Mouse (Mus musculus) forebrain, embryonic 11.5 days (tissue): Measurements from ENCODE around the gene Chst14. TPM values are rescaled to one million over a fixed set of nuclear protein-coding genes. Genes with fewer than 3 reads are reported as not detected.

Experiments used
- ATAC-seq: fragments of 200-750 bp; cut with Nextera tagmentation; replicated peaks from 2 replicates; pipeline ENCODE4 v1.8.0; 2017; ENCODE audit warnings: moderate TSS enrichment; ENCODE audit not compliant: low FRiP score
- DNase-seq: peaks from one replicate; pipeline ENCODE4 v3.0.0-alpha.2; 2017; ENCODE audit warnings: low spot score
- H3K27ac ChIP-seq: fragments of 300-500 bp; sonication (generic); 2 replicates; pipeline ENCODE4 v1.5.1; 2014; ENCODE audit warnings: low read depth, low read length
- H3K27me3 ChIP-seq: fragments of 300-500 bp; sonication (generic); 2 replicates; pipeline ENCODE4 v1.6.1; 2014; ENCODE audit warnings: mild to moderate bottlenecking, low read length, mixed read lengths; ENCODE audit not compliant: control insufficient read depth, insufficient read depth
- H3K36me3 ChIP-seq: fragments of 300-500 bp; sonication (generic); 2 replicates; pipeline ENCODE4 v1.6.1; 2014; ENCODE audit warnings: mild to moderate bottlenecking, low read length, moderate library complexity, mixed read lengths; ENCODE audit not compliant: control insufficient read depth, insufficient read depth
- H3K4me1 ChIP-seq: fragments of 300-500 bp; sonication (generic); replicated peaks from 2 replicates; pipeline ENCODE4 v1.6.1; 2014; ENCODE audit warnings: low read length, mixed read lengths; ENCODE audit not compliant: control insufficient read depth, insufficient read depth
- H3K4me2 ChIP-seq: fragments of 300-500 bp; sonication (generic); 2 replicates; pipeline ENCODE4 v1.6.1; 2014; ENCODE audit warnings: low read depth, mild to moderate bottlenecking, low read length, moderate library complexity, mixed read lengths; ENCODE audit not compliant: severe bottlenecking
- H3K4me3 ChIP-seq: fragments of 300-500 bp; sonication (generic); 2 replicates; pipeline ENCODE4 v1.5.1; 2014; ENCODE audit warnings: low read depth, low read length
- H3K9ac ChIP-seq: fragments of 300-500 bp; sonication (generic); 2 replicates; pipeline ENCODE4 v1.6.1; 2014; ENCODE audit warnings: low read length
- H3K9me3 ChIP-seq: fragments of 300-500 bp; sonication (generic); 2 replicates; pipeline ENCODE4 v1.6.1; 2016; ENCODE audit warnings: low read length, mixed read lengths; ENCODE audit not compliant: control insufficient read depth
- WGBS: fragments of 180-500 bp; shearing (Covaris S2); extraction: QIAGEN DNeasy Blood & Tissue Kit; methylation state at CpG from one replicate; pipeline ENCODE4 v1.1.7; 2014; 5-methylcytosine and 5-hydroxymethylcytosine counted together
- polyA plus RNA-seq: library from polyadenylated mRNA; unstranded; fragments of >200 nt; fragmentation: Nextera tagmentation; extraction: Ambion mirVana; gene quantifications from 2 replicates; pipeline ENCODE4 v1.2.1, GENCODE M21; 2014

The Chst14 gene
- polyA plus RNA-seq, 1 experiment from 2014 or later = 15.7 TPM

DNA sequence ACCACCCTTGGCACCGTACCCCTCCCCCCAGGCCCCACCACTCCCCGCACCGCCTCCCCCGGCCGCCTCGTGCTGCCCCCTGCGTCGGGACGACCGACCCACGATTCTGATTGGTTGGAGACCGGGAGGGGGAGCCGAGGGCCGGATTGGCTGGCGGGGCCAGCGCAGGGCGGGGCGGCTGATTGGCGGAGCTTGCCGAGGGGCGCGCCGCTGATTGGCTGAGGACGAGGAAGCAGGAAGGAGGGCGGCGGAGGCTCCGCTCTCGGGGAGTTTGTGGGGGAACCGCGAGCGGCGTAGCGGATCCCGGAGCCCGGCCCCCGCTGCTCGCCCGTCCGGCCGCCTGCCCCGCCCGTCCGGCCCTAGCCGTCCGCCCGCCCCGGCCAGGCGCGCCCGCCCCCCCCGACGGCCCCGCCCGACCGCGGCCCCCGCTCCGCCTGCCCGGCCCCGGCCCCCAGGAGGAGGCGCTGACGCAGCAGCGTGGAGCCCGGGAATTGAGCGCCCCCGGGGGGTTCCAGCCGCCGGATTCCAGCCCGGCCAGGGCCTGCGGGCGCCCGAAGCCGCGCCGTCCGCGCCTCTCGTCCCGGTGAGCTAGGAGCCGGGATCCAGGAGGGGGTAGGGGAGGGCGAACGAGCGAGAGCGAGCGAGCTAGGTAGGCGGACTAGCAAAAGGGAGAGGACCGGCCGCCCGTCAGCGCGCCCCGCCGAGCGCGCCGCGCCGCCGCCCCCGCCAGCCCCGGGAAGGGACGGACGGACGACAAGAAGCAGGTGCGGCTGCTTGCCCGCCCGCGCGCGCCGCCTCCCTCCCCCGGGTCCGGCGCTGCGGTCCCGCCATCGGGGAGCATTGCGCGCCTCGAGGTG lies 24.9 kb upstream of the Chst14 start:
- Histone ChIP-seq H3K27ac (0 out of 2 replicates have a peak overlapping the region, but pooled peaks have one; percentile 57), H3K4me2 (peak overlapping the region; percentile 99), H3K9me3 (no peaks in the 10 kb centered on the region), H3K36me3 (no peaks in the 10 kb centered on the region), H3K27me3 (peaks cover 38% of the 10 kb centered on the region), H3K4me1 (peaks cover 32% of the 10 kb centered on the region), H3K9ac (peak overlapping the region; percentile 81), H3K4me3 (peak overlapping the region; percentile 91)
- ATAC-seq = peak; percentile 93
- under 1% methylated on average over 89 of the region's 120 CpGs for WGBS
- DNase-seq = peak; percentile 99

DNA sequence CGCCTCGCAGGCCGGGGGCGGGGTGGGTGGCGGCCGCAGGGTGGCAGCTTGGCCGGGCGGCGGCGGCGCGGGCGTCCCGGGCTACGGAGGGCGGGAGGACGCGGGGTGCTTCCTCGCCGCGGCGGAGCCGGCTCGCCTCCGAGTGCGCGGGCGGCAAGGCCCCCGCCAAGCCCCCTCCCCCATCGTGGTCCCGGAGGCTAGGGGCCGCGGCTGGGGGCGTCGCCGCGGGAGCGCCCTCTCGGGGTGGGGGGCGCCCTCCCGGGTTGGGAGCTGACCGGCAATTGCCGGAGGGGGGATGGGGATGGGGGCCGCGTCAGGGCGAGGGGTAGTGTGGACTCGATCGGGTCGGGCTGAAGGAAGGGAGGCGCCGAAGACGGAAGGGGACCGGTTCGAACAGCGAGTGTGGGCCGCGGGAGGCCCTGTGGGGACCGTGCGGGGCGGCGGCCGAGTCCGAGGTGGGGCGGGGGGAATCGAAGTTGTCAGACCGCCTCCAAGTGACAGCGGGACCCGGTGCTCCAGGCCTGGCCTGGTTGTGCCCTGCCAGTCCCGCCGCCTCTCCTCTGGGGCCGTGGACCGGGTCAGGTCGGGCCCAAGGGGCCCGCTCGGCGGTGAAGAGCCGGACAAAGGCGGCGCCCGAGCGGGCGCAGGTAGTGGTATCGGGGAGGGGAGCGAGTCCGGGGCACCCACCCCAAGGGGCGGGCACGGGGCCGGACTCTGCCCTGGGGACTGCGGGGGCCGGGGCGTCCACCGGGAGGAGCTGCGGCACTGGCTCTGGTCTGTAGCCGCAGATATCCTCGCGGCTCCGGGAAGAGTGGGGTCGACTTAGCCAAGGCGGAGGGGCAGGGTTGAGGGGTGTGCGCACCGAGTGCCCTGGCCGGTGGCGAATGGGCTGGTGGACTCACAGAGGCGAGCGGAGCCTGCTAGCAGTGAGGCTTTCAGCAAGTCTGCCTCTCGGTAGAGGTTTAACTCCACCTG lies 24.0 kb upstream of the Chst14 start:
- Histone ChIP-seq H3K27me3 (peaks cover 29% of the 10 kb centered on the region), H3K27ac (0 out of 2 replicates have a peak overlapping the region, but pooled peaks have one; percentile 57), H3K9me3 (no peaks in the 10 kb centered on the region), H3K36me3 (no peaks in the 10 kb centered on the region), H3K4me3 (peak overlapping the region; percentile 91), H3K9ac (peak overlapping the region; percentile 81), H3K4me2 (peak overlapping the region; percentile 99), H3K4me1 (peaks cover 22% of the 10 kb centered on the region)
- DNase-seq = peak; percentile 81
- under 1% methylated on average over 90 of the region's 106 CpGs for WGBS
- peak; percentile 22 for ATAC-seq

DNA sequence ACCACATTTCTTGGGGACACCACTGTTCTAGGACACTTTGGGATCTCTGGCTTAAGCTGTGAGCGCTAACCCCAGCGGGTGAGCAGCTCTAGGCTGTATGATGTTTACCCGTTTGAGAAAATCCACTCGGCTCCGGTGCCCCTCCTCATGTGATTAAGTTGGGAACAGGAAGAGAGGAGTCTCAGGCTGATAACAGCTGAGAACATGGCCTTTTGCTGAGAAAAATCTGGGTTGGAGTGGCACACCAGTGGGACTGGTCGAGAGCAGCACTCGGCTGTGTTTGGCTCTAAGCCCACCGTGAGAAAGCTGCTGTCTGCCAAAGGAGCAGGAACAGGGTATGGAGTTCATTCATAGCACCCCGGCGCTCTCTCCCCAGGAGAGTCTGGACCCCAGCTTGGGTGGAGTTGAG lies 23.0 kb upstream of the Chst14 start:
- ATAC-seq (no peak), DNase-seq (no peak)
- Histone ChIP-seq H3K4me3 (peak overlapping the region; percentile 91), H3K9ac (peak overlapping the region; percentile 16; the same call in 1 of the 2 replicates), H3K9me3 (no peaks in the 10 kb centered on the region), H3K27ac (no peak overlapping the region), H3K36me3 (no peaks in the 10 kb centered on the region), H3K27me3 (peaks cover 19% of the 10 kb centered on the region), H3K4me1 (peaks cover 14% of the 10 kb centered on the region), H3K4me2 (peak overlapping the region; percentile 99; the same call in 1 of the 2 replicates)
- WGBS = 13% methylated on average over 10 of the region's 10 CpGs

DNA sequence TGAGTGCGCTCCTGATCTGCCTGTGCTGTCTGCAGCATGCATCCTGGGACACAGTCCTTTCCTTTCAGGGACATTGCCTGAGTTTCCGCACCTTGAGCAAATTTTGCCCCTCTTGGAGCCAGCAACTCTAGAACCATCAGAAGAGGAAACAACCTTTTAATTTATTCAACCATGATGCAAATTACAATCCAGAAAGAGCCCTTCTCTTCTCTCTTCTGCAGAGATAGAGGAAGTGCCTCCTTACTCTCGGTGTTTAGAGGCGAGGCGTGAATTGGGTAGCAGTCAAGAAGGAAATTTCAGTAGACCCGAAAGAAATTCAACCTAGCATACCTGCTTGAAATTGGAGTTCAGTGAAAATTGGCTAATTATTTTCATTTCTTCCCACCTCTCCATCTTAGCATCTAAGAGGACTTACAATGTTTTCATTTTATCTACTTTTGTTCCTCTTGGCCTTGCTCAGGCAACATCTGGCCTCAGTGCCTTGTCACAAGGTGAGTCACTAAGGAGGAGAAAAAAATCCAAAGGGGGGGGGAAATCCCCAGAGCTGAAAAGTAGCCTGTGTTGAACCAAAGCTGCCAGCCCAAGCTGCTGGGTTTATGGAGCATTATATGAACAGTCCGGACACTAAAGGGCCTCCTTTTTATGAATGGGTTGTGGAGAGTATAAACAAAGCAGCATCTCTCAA lies 20.7 kb upstream of the Chst14 start:
- 86% methylated on average over 7 of the region's 7 CpGs for WGBS
- H3K36me3 ChIP-seq = no peaks in the 10 kb centered on the region
- H3K9ac ChIP-seq = no peak overlapping the region
- H3K4me1 ChIP-seq = peaks cover 11% of the 10 kb centered on the region
- no peak overlapping the region for H3K4me3 ChIP-seq
- no peak for ATAC-seq
- no peaks in the 10 kb centered on the region for H3K27me3 ChIP-seq
- H3K9me3 ChIP-seq = no peaks in the 10 kb centered on the region
- DNase-seq = no peak
- H3K4me2 ChIP-seq = no peak overlapping the region
- no peak overlapping the region for H3K27ac ChIP-seq

DNA sequence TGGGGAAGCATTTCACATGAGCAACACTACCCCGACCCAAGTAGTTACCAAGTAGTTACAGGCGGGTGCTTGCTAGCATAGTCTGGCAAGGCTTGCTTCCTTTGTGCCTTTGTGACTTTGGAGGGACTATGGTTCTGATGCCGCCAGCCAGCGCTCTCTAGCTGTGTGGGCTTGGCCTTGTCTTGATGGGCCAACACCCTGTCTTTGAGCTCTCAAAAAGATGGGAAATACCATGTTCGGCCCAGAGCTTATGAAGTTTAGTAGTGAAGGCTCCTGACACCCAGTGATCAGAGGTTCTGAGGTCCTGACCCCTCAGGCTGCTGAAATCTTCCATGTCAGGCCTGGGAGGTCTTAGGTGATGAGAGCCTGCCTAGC lies 20.2 kb upstream of the Chst14 start:
- Histone ChIP-seq H3K27ac (no peak overlapping the region), H3K4me1 (peaks cover 11% of the 10 kb centered on the region), H3K9ac (no peak overlapping the region), H3K36me3 (no peaks in the 10 kb centered on the region), H3K9me3 (no peaks in the 10 kb centered on the region), H3K4me3 (no peak overlapping the region), H3K4me2 (no peak overlapping the region), H3K27me3 (no peaks in the 10 kb centered on the region)
- 78% methylated on average over 5 of the region's 5 CpGs for WGBS
- DNase-seq (no peak), ATAC-seq (no peak)

DNA sequence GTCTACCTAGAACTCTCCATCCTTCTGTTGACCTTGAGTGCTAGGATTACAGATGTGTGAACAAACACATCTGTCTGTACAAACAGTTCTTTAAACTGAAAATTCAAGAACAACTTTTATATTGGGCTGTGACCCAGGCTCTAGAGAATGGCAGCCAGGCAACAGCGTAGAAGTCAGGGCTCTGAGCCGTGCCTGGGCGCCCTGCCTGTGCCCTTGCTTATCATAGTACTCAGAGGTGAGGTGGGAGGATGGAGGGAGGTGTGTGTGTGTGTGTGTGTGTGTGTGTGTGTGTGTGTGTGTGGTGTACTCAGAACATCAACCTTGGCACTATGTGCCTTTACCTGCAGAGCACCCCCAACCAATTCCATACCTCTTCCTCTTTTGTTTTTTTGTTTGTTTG lies 18.5 kb upstream of the Chst14 start:
- no peak for DNase-seq
- ATAC-seq = no peak
- Histone ChIP-seq H3K9me3 (no peaks in the 10 kb centered on the region), H3K36me3 (no peaks in the 10 kb centered on the region), H3K27me3 (no peaks in the 10 kb centered on the region), H3K27ac (no peak overlapping the region), H3K4me2 (no peak overlapping the region), H3K9ac (no peak overlapping the region), H3K4me1 (peaks cover 9% of the 10 kb centered on the region), H3K4me3 (no peak overlapping the region)
- 90% methylated on average over 3 of the region's 3 CpGs for WGBS

DNA sequence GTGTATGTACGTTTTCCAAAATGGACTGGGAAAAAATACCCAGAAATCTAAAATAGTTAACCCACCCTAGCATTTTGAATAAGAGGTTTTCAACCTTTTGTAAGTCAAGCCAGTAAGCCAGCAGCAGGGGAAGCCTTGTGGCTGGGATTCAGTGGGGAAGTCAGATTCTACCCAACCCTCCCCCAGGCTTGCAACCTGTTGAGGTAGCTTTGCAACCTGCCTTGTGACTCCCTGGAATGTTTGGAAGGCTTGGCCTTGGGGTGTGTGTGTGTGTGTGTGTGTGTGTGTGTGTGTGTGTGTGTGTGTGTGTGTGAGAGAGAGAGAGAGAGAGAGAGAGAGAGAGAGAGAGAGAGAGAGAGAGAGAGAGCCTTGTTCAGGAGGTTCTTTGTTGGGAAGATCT lies 17.1 kb upstream of the Chst14 start:
- Histone ChIP-seq H3K27me3 (no peaks in the 10 kb centered on the region), H3K36me3 (no peaks in the 10 kb centered on the region), H3K4me1 (peaks cover 14% of the 10 kb centered on the region; the same call in 1 of the 2 replicates), H3K9me3 (no peaks in the 10 kb centered on the region), H3K27ac (no peak overlapping the region), H3K9ac (no peak overlapping the region), H3K4me3 (no peak overlapping the region), H3K4me2 (no peak overlapping the region)
- 33% methylated on average over 1 of the region's 1 CpGs for WGBS
- no peak for DNase-seq
- no peak for ATAC-seq
